Mouse (Mus musculus) spleen, postnatal 36 days (tissue): Measurements from ENCODE around the gene Slc6a4.

Experiments
- DNase-seq, 2 experiments: peaks; one replicate each; pipeline ENCODE4 v3.0.0; 2022; ENCODE audit warnings: low spot score in 2 of 2, mixed read lengths in 1 of 2

Gene Slc6a4

GRCm38 (mm10) chr11:76997916-76998704 is at the start of gene Slc6a4:
Gene Slc6a4, plus strand, starts transcription at chr11:76998603.
- no peak for DNase-seq

- no peak for DNase-seq
Measured at GRCm38 (mm10) chr11:76953536-76953935, 44.9 kb upstream of the Slc6a4 start.

DNA sequence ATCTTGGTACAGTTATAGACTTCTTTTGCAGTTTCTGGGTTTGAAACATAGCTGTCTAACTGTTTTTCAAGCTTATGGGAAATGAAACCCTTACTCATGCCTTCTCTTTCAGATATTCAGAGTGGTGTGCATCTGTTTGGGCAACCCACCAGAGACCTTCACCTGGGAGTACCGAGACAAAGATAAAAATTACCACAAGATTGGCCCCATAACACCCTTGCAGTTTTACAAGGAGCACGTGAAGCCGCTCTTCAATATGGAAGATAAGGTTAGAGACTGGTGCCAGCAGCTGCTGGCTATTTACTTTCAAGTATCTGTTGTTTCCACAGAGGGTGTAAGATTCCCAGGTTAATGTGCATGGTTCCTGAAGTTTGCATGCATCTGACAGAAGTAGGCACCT is 32.7 kb upstream of the Slc6a4 start:
- DNase-seq = no peak

- DNase-seq = no peak
Measured at GRCm38 (mm10) chr11:76970328-76970727, 28.1 kb upstream of the Slc6a4 start.

- DNase-seq = no peak
Measured at GRCm38 (mm10) chr11:76974680-76975319, 23.6 kb upstream of the Slc6a4 start.

- no peak for DNase-seq
Measured at GRCm38 (mm10) chr11:76981570-76982141, 16.7 kb upstream of the Slc6a4 start.

DNA sequence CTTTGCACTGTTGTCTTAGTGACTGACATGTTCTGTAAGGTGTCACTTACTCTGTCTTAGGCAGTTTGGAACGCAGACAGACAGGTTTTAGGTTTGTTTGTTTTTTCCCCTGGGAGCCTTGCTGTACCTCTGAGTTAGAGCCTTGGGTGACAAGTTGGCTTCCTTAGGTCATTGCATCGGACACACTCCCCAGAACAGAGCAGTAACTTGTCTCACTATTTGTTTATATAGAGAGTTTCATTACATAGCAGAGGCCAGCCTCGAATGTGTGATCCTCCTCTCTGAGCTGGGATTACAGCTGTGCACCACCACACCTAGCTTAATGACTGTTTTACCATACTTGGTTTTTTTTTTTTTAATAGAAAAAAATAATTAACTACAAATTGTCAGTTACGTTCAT is 16.0 kb upstream of the Slc6a4 start:
- no peak for DNase-seq

- DNase-seq = no peak
Measured at GRCm38 (mm10) chr11:76983641-76984040, 14.8 kb upstream of the Slc6a4 start.

GRCm38 (mm10) chr11:76984173-76984572 is 14.2 kb upstream of the Slc6a4 start:
- no peak for DNase-seq

DNA sequence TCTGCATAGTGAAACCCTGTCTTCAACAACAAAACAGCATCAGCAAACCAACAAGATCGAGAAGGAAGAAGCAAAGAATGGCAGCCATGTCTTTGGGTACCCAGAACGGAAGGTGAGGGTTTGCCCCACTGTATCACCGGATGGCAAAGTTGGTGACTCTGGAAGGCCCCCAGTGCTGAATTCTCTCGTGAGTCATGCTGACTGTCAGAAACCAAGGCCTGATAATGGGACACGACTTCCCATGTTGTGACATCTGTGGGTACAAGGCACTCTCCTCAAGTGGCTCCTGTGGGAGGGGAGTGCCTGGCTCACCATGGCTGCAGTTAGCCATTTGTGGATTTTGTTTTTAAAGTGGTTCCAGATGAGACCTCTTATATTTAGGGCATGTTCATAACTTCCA is 7.6 kb upstream of the Slc6a4 start:
- no peak for DNase-seq

DNA sequence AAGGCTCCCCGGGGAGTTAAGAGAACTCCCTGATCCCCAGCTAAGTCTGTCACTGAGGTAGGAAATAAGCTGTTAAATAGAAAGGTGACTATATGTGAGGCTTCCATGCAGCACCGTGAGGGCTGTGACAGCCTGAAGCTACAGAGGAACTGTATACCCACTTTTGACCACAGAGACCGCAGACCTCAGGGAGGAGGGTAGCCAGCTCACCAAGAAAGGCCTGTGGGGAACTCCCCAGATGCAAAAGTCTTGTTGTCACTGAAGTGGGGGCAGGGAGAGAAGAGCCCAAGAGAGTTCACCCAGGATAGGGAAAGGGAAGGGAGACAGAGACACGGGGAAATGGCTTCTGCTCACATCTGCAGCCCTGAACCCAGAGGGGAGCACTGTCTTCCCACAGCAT is 5.5 kb upstream of the Slc6a4 start:
- DNase-seq = peak; percentile 85 to 86

- DNase-seq = no peak
Measured at GRCm38 (mm10) chr11:76995966-76996672, 2.3 kb upstream of the Slc6a4 start.

GRCm38 (mm10) chr11:76997305-76997704 is 1.1 kb upstream of the Slc6a4 start:
- DNase-seq = peak; percentile 62 to 65

DNA sequence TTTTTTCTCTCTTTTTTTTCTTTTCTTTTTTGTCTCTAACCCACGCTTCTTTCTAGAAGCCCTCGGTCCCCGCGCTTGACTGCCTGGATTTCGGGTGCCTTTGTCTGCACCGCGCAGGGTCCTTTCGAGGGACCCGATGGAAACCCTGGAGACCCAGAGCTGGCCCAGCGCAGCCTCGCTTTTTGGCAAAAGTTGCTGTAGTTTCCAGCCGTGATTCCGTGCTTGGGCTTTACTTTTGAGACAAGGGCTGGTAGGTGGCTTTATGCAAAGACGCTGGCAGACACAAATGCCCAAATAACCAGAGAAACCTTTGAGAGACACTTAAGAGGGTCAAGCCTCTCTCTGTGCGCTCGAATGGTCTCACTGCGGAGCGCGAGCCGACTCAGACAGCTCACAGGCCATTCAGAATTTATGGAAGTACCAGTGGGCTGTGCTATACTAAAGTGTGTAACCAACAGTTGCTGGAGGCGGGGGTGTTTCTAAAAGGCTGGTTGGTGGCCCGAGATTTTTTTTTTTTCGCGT is 363 bp downstream of the Slc6a4 start:
- DNase-seq = no peak

GRCm38 (mm10) chr11:77000741-77001140 is 2.3 kb downstream of the Slc6a4 start:
- DNase-seq = no peak

DNA sequence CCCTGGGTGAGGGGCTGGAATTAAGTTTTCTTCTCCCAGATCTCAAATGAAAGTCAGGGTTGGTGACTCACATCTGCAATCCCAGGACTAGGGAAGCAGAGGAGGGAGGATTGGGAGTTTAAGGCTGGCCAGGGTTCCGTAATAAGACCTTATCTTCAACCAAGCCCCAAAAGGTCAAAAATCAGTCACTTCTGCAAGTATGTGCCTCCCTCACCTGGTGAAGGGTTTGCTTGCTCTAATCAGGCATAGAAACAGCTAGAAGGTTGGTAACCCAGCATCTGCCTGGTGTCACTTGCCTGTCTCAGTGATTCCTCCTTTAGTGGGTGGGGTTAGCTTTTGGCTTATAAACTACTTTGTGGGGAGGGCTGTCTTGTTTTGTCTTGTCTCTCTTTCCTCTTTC is 4.0 kb downstream of the Slc6a4 start:
- DNase-seq = no peak

DNA sequence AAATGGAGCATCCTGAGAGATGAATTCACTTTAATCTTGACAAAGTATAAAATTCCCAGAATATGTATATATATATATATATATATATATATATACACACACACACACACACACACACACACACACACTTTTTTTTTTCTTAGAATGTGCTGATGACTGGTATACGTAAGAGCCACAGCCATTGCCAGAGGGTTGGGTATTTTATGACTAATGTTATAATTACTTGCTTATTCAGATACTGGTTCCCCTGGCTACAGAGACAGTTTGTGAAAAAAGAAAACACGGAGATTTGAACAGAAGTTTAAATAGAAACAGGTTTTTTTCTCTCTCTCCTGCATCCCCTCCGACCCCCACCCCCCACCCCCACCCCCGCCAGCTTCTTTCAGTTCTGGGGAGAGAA is 7.5 kb downstream of the Slc6a4 start:
- no peak for DNase-seq

DNA sequence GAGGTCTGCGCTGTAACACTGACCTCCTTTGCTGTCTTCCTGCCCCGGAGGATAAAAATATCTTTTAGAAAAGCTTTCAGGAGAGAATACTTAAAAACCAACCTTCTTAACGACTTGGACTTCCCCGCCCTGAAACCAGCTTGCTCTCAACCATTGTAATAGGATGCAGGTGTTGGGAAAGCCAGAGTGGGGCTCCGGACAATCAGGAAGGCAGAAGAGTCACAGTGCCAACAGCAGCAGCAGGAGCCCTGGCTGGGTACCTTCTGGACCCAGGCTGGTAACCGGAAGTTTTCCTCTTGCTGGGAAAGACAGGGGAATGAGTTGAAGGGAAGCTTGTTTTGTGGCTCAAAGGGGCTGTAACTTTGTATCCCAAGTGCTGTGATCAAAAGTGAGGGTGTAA is 8.2 kb downstream of the Slc6a4 start:
- DNase-seq = no peak

DNA sequence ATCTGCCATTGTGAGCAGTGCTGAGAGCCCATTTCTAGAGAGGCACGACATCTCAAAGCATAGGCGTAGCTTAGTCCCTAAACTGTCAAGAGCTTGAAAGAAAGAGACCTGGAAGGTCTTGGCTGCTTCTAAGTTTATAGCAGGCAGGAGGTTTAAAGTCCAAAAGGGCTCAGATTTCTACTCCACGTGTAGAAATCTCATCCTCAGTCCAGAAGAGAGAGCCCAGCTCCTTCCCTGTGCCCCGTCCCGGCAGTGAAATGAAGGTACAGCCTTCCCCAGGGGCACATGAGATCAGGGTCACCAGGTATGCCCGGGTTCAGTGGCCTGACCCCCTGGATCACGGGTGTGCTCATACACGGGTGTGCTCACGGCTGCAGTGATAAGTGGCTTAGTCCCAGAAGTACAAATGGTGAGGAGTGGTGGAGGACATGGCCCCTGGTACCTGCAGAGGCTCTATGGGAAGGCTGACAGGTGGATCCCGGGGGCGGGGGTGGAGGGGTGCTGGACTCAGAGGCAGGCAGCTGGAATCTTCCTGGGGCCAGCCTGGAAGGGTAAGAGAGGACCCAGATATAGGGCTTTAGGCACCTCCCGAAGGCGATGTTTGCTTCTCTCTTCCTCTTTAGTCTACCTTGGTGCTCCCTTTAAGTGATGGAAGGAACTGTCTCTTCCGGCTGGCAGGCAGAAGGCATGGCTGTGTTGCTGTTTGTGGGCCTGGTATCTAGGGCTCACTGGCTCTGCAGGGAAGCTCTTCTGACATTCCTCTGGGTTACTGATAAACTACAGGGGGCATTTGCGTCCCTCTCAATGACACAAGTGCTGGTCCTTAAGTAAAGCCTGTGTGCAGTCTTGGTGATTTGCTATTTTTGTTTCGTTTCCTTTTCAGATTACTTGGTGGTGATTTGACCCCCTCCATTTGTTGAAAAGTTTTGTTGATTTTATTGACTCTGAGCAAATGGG is 10.9 kb downstream of the Slc6a4 start:
- no peak for DNase-seq

DNA sequence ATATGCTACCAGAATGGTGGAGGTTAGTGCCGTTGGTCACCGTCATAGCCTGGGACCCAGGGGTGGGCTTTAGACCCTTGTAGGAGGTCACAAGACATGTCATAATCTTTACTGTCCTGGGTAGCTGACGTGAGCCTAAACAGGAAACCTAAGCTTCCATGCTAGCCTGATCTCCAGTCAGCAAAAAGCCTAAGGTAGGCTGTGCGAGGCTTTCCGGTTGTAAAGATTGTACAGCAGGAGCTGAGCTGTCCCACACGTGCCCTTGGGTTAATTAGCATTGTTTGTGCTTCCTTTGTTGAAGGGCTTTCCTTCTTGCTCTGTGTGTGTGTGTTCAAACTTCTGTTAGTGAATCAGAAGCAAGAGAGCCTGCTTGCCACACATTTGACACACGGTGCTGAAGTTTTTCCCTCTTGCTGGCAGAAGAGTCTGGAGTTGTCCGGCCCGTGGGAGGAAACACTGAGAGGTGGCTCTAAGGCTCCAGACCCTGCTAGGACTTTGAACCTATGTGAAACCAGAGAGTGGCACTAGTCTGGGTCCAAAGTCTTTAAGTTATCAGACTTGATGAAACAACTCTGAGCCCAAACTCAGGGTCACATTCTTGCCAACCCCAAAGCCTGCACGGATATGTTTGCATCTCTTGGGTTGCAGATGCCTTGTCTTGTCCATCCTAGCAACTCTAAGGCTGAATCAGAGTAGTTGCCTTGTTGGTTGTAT is 12.5 kb downstream of the Slc6a4 start:
- no peak for DNase-seq
